Mouse (Mus musculus) heart, embryonic 10.5 days (tissue): ENCODE results near the gene Cmtm7. TPM values are rescaled to one million over a fixed set of nuclear protein-coding genes. Genes with fewer than 3 reads are reported as not detected.

ENCODE experiments used
- DNase-seq: peaks from one replicate; pipeline ENCODE4 v3.0.0-alpha.2; 2017; ENCODE audit warnings: low spot score
- H3K27ac ChIP-seq: fragments of 300-500 bp; sonication (generic); 2 replicates; pipeline ENCODE4 v1.5.1; 2016; ENCODE audit warnings: mild to moderate bottlenecking
- H3K27me3 ChIP-seq: fragments of 300-500 bp; sonication (generic); 2 replicates; pipeline ENCODE4 v1.6.1; 2016; ENCODE audit warnings: mild to moderate bottlenecking; ENCODE audit not compliant: poor library complexity, insufficient read depth, severe bottlenecking
- H3K36me3 ChIP-seq: fragments of 300-500 bp; sonication (generic); 2 replicates; pipeline ENCODE4 v1.6.1; 2016; ENCODE audit warnings: mild to moderate bottlenecking, moderate library complexity
- H3K4me1 ChIP-seq: fragments of 300-500 bp; sonication (generic); 2 replicates; pipeline ENCODE4 v1.6.1; 2016; ENCODE audit warnings: mild to moderate bottlenecking
- H3K4me3 ChIP-seq: fragments of 300-500 bp; sonication (generic); 2 replicates; pipeline ENCODE4 v1.5.1; 2016; ENCODE audit warnings: mild to moderate bottlenecking, moderate library complexity
- H3K9me3 ChIP-seq: fragments of 300-500 bp; sonication (generic); 2 replicates; pipeline ENCODE4 v1.6.1; 2016; ENCODE audit warnings: mild to moderate bottlenecking, moderate library complexity
- WGBS: fragments of 180-500 bp; shearing (Covaris S2); methylation state at CpG from one replicate; pipeline ENCODE4 v1.1.7; 2016; 5-methylcytosine and 5-hydroxymethylcytosine counted together
- polyA plus RNA-seq: library from polyadenylated mRNA; unstranded; fragments of >200 nt; fragmentation: Nextera tagmentation; extraction: Ambion mirVana; gene quantifications from 2 replicates; pipeline ENCODE4 v1.2.1, GENCODE M21; 2016

Cmtm7 gene
- 143 and 145 TPM in 2 replicates for polyA plus RNA-seq

- WGBS = 1% methylated on average over 51 of the region's 54 CpGs
- H3K36me3 ChIP-seq = no peaks in the 10 kb centered on the region
- H3K4me3 ChIP-seq = peak within 1 kb of the TSS; percentile 78
- no peaks in the 10 kb centered on the region for H3K9me3 ChIP-seq
- peak; percentile 88 for DNase-seq
- peaks cover 32% of the 10 kb centered on the region for H3K4me1 ChIP-seq
- H3K27me3 ChIP-seq = no peaks in the 10 kb centered on the region
- peak within 1 kb of the TSS; percentile 93 for H3K27ac ChIP-seq
These were observed at the start of gene Cmtm7 for GRCm38 (mm10) chr9:114781526-114782212. Cmtm7 (minus strand) TSS chr9:114781856.

- Histone ChIP-seq H3K36me3 (0 out of 2 replicates have a peak, but pooled peaks cover 7% of the 10 kb centered on the region), H3K4me1 (0 out of 2 replicates have a peak, but pooled peaks cover 5% of the 10 kb centered on the region), H3K27me3 (no peaks in the 10 kb centered on the region), H3K4me3 (no peak overlapping the region), H3K9me3 (no peaks in the 10 kb centered on the region), H3K27ac (no peak overlapping the region)
- DNase-seq = no peak
- WGBS = 64% methylated on average over 7 of the region's 7 CpGs
These were observed 48.7 kb upstream of the Cmtm7 start for GRCm38 (mm10) chr9:114830351-114830750.

- DNase-seq = no peak
- WGBS = 87% methylated on average over 8 of the region's 8 CpGs
- no peak overlapping the region for H3K4me3 ChIP-seq
These were observed 48.0 kb upstream of the Cmtm7 start for GRCm38 (mm10) chr9:114829669-114830068.

GRCm38 (mm10) chr9:114828377-114828776, 46.7 kb upstream of the Cmtm7 start:
- Histone ChIP-seq H3K9me3 (no peaks in the 10 kb centered on the region), H3K36me3 (0 out of 2 replicates have a peak, but pooled peaks cover 7% of the 10 kb centered on the region), H3K27ac (no peak overlapping the region), H3K4me3 (no peak overlapping the region), H3K4me1 (0 out of 2 replicates have a peak, but pooled peaks cover 5% of the 10 kb centered on the region), H3K27me3 (no peaks in the 10 kb centered on the region)
- WGBS = 91% methylated on average over 6 of the region's 6 CpGs
- DNase-seq = no peak

More at GRCm38 (mm10) chr9:114829669-114830068, 48.0 kb upstream of the Cmtm7 start:
- 0 out of 2 replicates have a peak, but pooled peaks cover 5% of the 10 kb centered on the region for H3K4me1 ChIP-seq
- 0 out of 2 replicates have a peak, but pooled peaks cover 7% of the 10 kb centered on the region for H3K36me3 ChIP-seq
- no peak overlapping the region for H3K27ac ChIP-seq
- no peaks in the 10 kb centered on the region for H3K27me3 ChIP-seq
- no peaks in the 10 kb centered on the region for H3K9me3 ChIP-seq

GRCm38 (mm10) chr9:114827242-114827852, 45.7 kb upstream of the Cmtm7 start:
- 0 out of 2 replicates have a peak, but pooled peaks cover 7% of the 10 kb centered on the region for H3K36me3 ChIP-seq
- H3K9me3 ChIP-seq = no peaks in the 10 kb centered on the region
- 42% methylated on average over 1 of the region's 1 CpGs for WGBS
- peak overlapping the region; percentile 6; the same call in 1 of the 2 replicates for H3K27ac ChIP-seq
- H3K4me3 ChIP-seq = no peak overlapping the region
- no peaks in the 10 kb centered on the region for H3K27me3 ChIP-seq
- 0 out of 2 replicates have a peak, but pooled peaks cover 5% of the 10 kb centered on the region for H3K4me1 ChIP-seq
- no peak for DNase-seq

- no peaks in the 10 kb centered on the region for H3K27me3 ChIP-seq
- DNase-seq = no peak
- no peaks in the 10 kb centered on the region for H3K9me3 ChIP-seq
- no peak overlapping the region for H3K4me3 ChIP-seq
- H3K4me1 ChIP-seq = 0 out of 2 replicates have a peak, but pooled peaks cover 5% of the 10 kb centered on the region
- H3K27ac ChIP-seq = no peak overlapping the region
- 92% methylated on average over 7 of the region's 7 CpGs for WGBS
- 0 out of 2 replicates have a peak, but pooled peaks cover 7% of the 10 kb centered on the region for H3K36me3 ChIP-seq
These were observed 42.5 kb upstream of the Cmtm7 start for GRCm38 (mm10) chr9:114824166-114824565.

- Histone ChIP-seq H3K27ac (no peak overlapping the region), H3K4me3 (no peak overlapping the region), H3K4me1 (no peaks in the 10 kb centered on the region), H3K9me3 (no peaks in the 10 kb centered on the region), H3K27me3 (no peaks in the 10 kb centered on the region), H3K36me3 (no peaks in the 10 kb centered on the region)
- 86% methylated on average over 15 of the region's 15 CpGs for WGBS
- no peak for DNase-seq
These were observed 40.1 kb upstream of the Cmtm7 start for GRCm38 (mm10) chr9:114821548-114822289.

GRCm38 (mm10) chr9:114818918-114819317, 37.3 kb upstream of the Cmtm7 start:
- Histone ChIP-seq H3K9me3 (no peaks in the 10 kb centered on the region), H3K4me3 (no peak overlapping the region), H3K27me3 (no peaks in the 10 kb centered on the region), H3K27ac (no peak overlapping the region), H3K4me1 (no peaks in the 10 kb centered on the region), H3K36me3 (no peaks in the 10 kb centered on the region)
- WGBS = 83% methylated on average over 3 of the region's 3 CpGs
- DNase-seq = no peak

GRCm38 (mm10) chr9:114817012-114817411, 35.4 kb upstream of the Cmtm7 start:
- no peak for DNase-seq
- H3K4me3 ChIP-seq = no peak overlapping the region
- no peak overlapping the region for H3K27ac ChIP-seq
- no peaks in the 10 kb centered on the region for H3K36me3 ChIP-seq
- WGBS = 82% methylated on average over 7 of the region's 7 CpGs
- no peaks in the 10 kb centered on the region for H3K9me3 ChIP-seq
- H3K27me3 ChIP-seq = no peaks in the 10 kb centered on the region
- 0 out of 2 replicates have a peak, but pooled peaks cover 3% of the 10 kb centered on the region for H3K4me1 ChIP-seq

GRCm38 (mm10) chr9:114816121-114816520, 34.5 kb upstream of the Cmtm7 start:
- no peak for DNase-seq
- Histone ChIP-seq H3K27me3 (no peaks in the 10 kb centered on the region), H3K27ac (no peak overlapping the region), H3K4me3 (no peak overlapping the region), H3K36me3 (no peaks in the 10 kb centered on the region), H3K9me3 (no peaks in the 10 kb centered on the region), H3K4me1 (0 out of 2 replicates have a peak, but pooled peaks cover 4% of the 10 kb centered on the region)
- 91% methylated on average over 7 of the region's 7 CpGs for WGBS

- Histone ChIP-seq H3K9me3 (no peaks in the 10 kb centered on the region), H3K4me1 (0 out of 2 replicates have a peak, but pooled peaks cover 4% of the 10 kb centered on the region), H3K4me3 (no peak overlapping the region), H3K36me3 (no peaks in the 10 kb centered on the region), H3K27me3 (no peaks in the 10 kb centered on the region), H3K27ac (no peak overlapping the region)
- WGBS = 66% methylated on average over 4 of the region's 4 CpGs
- no peak for DNase-seq
These were observed 33.7 kb upstream of the Cmtm7 start for GRCm38 (mm10) chr9:114815315-114815714.

GRCm38 (mm10) chr9:114812001-114812400, 30.3 kb upstream of the Cmtm7 start:
- Histone ChIP-seq H3K27me3 (no peaks in the 10 kb centered on the region), H3K27ac (no peak overlapping the region), H3K4me3 (no peak overlapping the region), H3K9me3 (no peaks in the 10 kb centered on the region), H3K4me1 (peaks cover 27% of the 10 kb centered on the region), H3K36me3 (no peaks in the 10 kb centered on the region)
- WGBS = 82% methylated on average over 4 of the region's 4 CpGs
- no peak for DNase-seq
